31 mouse cellular contexts compared by ENCODE assay signal in the genomic region with DNA sequence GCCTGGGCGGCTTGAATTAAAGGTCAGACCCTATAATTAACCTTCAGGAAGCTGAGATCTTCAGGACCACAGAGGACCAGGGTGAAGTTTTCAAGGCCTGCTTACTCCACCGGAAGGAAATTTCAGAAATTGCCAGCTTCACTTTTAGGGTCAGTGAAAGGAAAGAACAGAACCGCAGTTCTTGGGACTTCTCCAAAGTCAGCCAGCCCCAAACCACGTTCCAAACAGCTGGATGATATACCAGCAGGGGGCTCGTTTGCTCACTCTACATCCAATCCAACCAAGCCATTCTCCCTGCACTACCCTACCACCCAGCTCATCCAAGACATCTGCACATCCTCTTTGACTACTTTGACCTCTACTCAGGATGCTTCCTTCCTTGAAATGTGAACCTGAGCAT. TPM values are rescaled to one million over a fixed set of nuclear protein-coding genes. Genes with fewer than 3 reads are reported as not detected.
DNase-seq lines count a peak whose midpoint lies in the region; ATAC-seq and TF ChIP-seq lines count a peak whose summit lies in the region.
"Had no signal": no experiment of that assay in that cellular context is flagged by ENCODE, and none has a peak within 500 bp of the region (broad histone marks: within the 10 kb centered on the region; RNA-seq: fewer than 3 reads in every experiment).

No protein-coding gene starts in this region.

- H3K9ac ChIP-seq in kidney, embryonic 15.5 days: no peak overlapping the region
- no peak overlapping the region for H3K9ac ChIP-seq in lung, postnatal 0 days (replicated peaks; ENCODE audit: low read depth)
- H3K9ac ChIP-seq: embryonic facial prominence, embryonic 15.5 days; forebrain, embryonic 12.5 days; forebrain, postnatal 0 days; heart, embryonic 13.5 days; liver, embryonic 13.5 days; neural tube, embryonic 15.5 days had no signal

- 0 out of 2 replicates have a peak, but pooled peaks cover 3% of the 10 kb centered on the region for H3K9me3 ChIP-seq in kidney, embryonic 15.5 days (replicated peaks)
- H3K9me3 ChIP-seq in lung, postnatal 0 days (ENCODE audit: low read length): no peaks in the 10 kb centered on the region
- H3K9me3 ChIP-seq: embryonic facial prominence, embryonic 10.5 days; embryonic facial prominence, embryonic 15.5 days; forebrain, embryonic 12.5 days; liver, embryonic 13.5 days; neural tube, embryonic 15.5 days had no signal

- TF ChIP-seq EP300 in lung, postnatal 0 days (IDR thresholded peaks at IDR 0.05): no peak

- peaks cover 54% of the 10 kb centered on the region for H3K36me3 ChIP-seq in kidney, embryonic 15.5 days
- peaks cover 8% of the 10 kb centered on the region; the same call in 1 of the 2 replicates for H3K36me3 ChIP-seq in lung, postnatal 0 days (ENCODE audit: insufficient read depth, low read length)

- H3K4me3 ChIP-seq in kidney, embryonic 15.5 days (replicated peaks): no peak overlapping the region
- no peak overlapping the region for H3K4me3 ChIP-seq in lung, postnatal 0 days (ENCODE audit: low read depth, low read length)
- H3K4me3 ChIP-seq: embryonic facial prominence, embryonic 10.5 days; embryonic facial prominence, embryonic 15.5 days; forebrain, embryonic 12.5 days; heart, embryonic 13.5 days; liver, embryonic 13.5 days; neural tube, embryonic 15.5 days had no signal

- peak; percentile 17 for DNase-seq in kidney, adult 9 months
- no peak for DNase-seq in lung, postnatal 0 days (ENCODE audit: low spot score)
- no peak for DNase-seq in lung, postnatal 10 days
- peak; percentile 30 for DNase-seq in skeletal muscle tissue, adult 2 months (ENCODE audit: low read depth, low spot score)
- no peak for DNase-seq in cerebellum, postnatal 25 days
- DNase-seq: adrenal gland, postnatal 14 days; cerebellum, adult 11-12 months; cerebellum, adult 9-11 months; forebrain, postnatal 0 days; gastrocnemius, postnatal 14 days; heart, postnatal 10 days; kidney, postnatal 25 days; layer of hippocampus, postnatal 36 days; left cerebral cortex, postnatal 4 days; liver, embryonic 13.5 days; lung, adult 18-20 months; lung, postnatal 36 days; midbrain, embryonic 14.5 days; right cerebral cortex, postnatal 25 days; spleen, adult 18-20 months; thymus, postnatal 14 days had no signal

- no peaks in the 10 kb centered on the region for H3K27me3 ChIP-seq in kidney, embryonic 15.5 days
- no peaks in the 10 kb centered on the region for H3K27me3 ChIP-seq in lung, postnatal 0 days (replicated peaks; ENCODE audit: insufficient read depth, low read length)
- H3K27me3 ChIP-seq: CH12.LX; embryonic facial prominence, embryonic 15.5 days; forebrain, embryonic 12.5 days; heart, embryonic 13.5 days; liver, embryonic 13.5 days; neural tube, embryonic 15.5 days had no signal

- 0 out of 2 replicates have a peak, but pooled peaks have one; percentile 9 for TF ChIP-seq CTCF in lung, postnatal 0 days (IDR thresholded peaks at IDR 0.05)

- no peak overlapping the region for H3K27ac ChIP-seq in kidney, embryonic 15.5 days
- no peak overlapping the region for H3K27ac ChIP-seq in lung, postnatal 0 days (ENCODE audit: low read length)
- H3K27ac ChIP-seq: embryonic facial prominence, embryonic 10.5 days; embryonic facial prominence, embryonic 15.5 days; forebrain, embryonic 12.5 days; heart, embryonic 13.5 days; liver, embryonic 13.5 days; neural tube, embryonic 15.5 days had no signal

- H3K4me1 ChIP-seq in kidney, embryonic 15.5 days: no peaks in the 10 kb centered on the region
- no peaks in the 10 kb centered on the region for H3K4me1 ChIP-seq in lung, postnatal 0 days (ENCODE audit: insufficient read depth, low read depth, low read length)
- H3K4me1 ChIP-seq: embryonic facial prominence, embryonic 15.5 days; forebrain, embryonic 12.5 days; heart, embryonic 13.5 days; liver, embryonic 13.5 days; neural tube, embryonic 15.5 days had no signal

- no peak overlapping the region for H3K4me2 ChIP-seq in kidney, embryonic 15.5 days
- no peak overlapping the region for H3K4me2 ChIP-seq in lung, postnatal 0 days (replicated peaks; ENCODE audit: low read depth, low read length)
- H3K4me2 ChIP-seq: embryonic facial prominence, embryonic 15.5 days; forebrain, embryonic 12.5 days; heart, embryonic 13.5 days; liver, embryonic 13.5 days; neural tube, embryonic 15.5 days had no signal

- WGBS in kidney, embryonic 15.5 days: 75% methylated on average over 5 of the region's 5 CpGs
- 64% methylated on average over 5 of the region's 5 CpGs for WGBS in lung, postnatal 0 days

- no peak for ATAC-seq in kidney, embryonic 15.5 days (replicated peaks; ENCODE audit: low FRiP score)
- no peak for ATAC-seq in lung, postnatal 0 days
- ATAC-seq in common myeloid progenitor, adult 5-6 weeks (replicated peaks; ENCODE audit: low read depth, poor library complexity, severe bottlenecking): peak; percentile 52
- no peak for ATAC-seq in megakaryocyte-erythroid progenitor cell, adult 5-6 weeks (replicated peaks; ENCODE audit: low FRiP score, low TSS enrichment, poor library complexity, severe bottlenecking)
- ATAC-seq: forebrain, postnatal 0 days; hindbrain, embryonic 16.5 days had no signal

RNA-seq across cellular contexts. Expression of a gene that starts 23.8 kb away (rescaled TPM):
- 0.89 and 1.0 TPM in 2 replicates for polyA plus RNA-seq in kidney, embryonic 15.5 days (2015; fragmentation: Nextera tagmentation; extraction: Ambion mirVana)
- 14.9 TPM in 2 replicates for polyA plus RNA-seq in lung, postnatal 0 days (2015; fragmentation: Nextera tagmentation; extraction: Ambion mirVana)
- total RNA-seq in common myeloid progenitor, adult 5-6 weeks (2017): not detected in 2 replicates
- total RNA-seq in megakaryocyte-erythroid progenitor cell, adult 5-6 weeks (2014; fragmentation: Nextera tagmentation): not detected in 2 replicates
- not detected in 2 replicates for total RNA-seq in megakaryocyte-erythroid progenitor cell, adult 5-6 weeks (2017)
- total RNA-seq: CH12.LX had no signal

Comparison
In these comparisons a context has a peak if more than half of its experiments do, and no peak if none do; other contexts are left out.
1. DNase-seq: peak in kidney, adult 9 months (single experiment) and skeletal muscle tissue, adult 2 months (single experiment); none in lung, postnatal 0 days (single experiment), lung, postnatal 10 days (single experiment) and cerebellum, postnatal 25 days (0 of 2).